Mouse (Mus musculus) kidney, postnatal 0 days (tissue): ENCODE results near the gene Gm3336. TPM values are rescaled to one million over a fixed set of nuclear protein-coding genes. Genes with fewer than 3 reads are reported as not detected.

Experiments used
- ATAC-seq: fragments of 200-750 bp; cut with Nextera tagmentation; replicated peaks from 2 replicates; pipeline ENCODE4 v1.8.0; 2017; ENCODE audit warnings: low read depth, moderate number of reproducible peaks, moderate TSS enrichment, moderate library complexity; ENCODE audit not compliant: low FRiP score
- DNase-seq: peaks from one replicate; pipeline ENCODE4 v3.0.0-alpha.2; 2016; ENCODE audit warnings: low spot score
- H3K27ac ChIP-seq: fragments of 300-500 bp; sonication (generic); 2 replicates; pipeline ENCODE4 v1.5.1; 2014; ENCODE audit warnings: mild to moderate bottlenecking
- H3K27me3 ChIP-seq: fragments of 300-500 bp; sonication (generic); 2 replicates; pipeline ENCODE4 v1.6.1; 2014; ENCODE audit warnings: low read length, mixed read lengths; ENCODE audit not compliant: insufficient read depth
- H3K36me3 ChIP-seq: fragments of 300-500 bp; sonication (generic); 2 replicates; pipeline ENCODE4 v1.6.1; 2014; ENCODE audit warnings: low read length, mixed read lengths; ENCODE audit not compliant: insufficient read depth
- H3K4me1 ChIP-seq: fragments of 300-500 bp; sonication (generic); replicated peaks from 2 replicates; pipeline ENCODE4 v1.6.1; 2014; ENCODE audit warnings: antibody characterized with exemption, low read length, mixed read lengths; ENCODE audit not compliant: insufficient read depth
- H3K4me2 ChIP-seq: fragments of 300-500 bp; sonication (generic); 2 replicates; pipeline ENCODE4 v1.6.1; 2014; ENCODE audit warnings: mild to moderate bottlenecking, low read length, moderate library complexity, mixed read lengths
- H3K4me3 ChIP-seq: fragments of 300-500 bp; sonication (generic); replicated peaks from 2 replicates; pipeline ENCODE4 v1.5.1; 2014; ENCODE audit warnings: low read depth, low read length
- H3K9ac ChIP-seq: fragments of 300-500 bp; sonication (generic); 2 replicates; pipeline ENCODE4 v1.6.1; 2014; ENCODE audit warnings: low read depth, low read length
- H3K9me3 ChIP-seq: fragments of 300-500 bp; sonication (generic); replicated peaks from 2 replicates; pipeline ENCODE4 v1.6.1; 2016; ENCODE audit warnings: low read length, inconsistent platforms, mixed read lengths
- CTCF ChIP-seq: IDR thresholded peaks from 2 replicates; pipeline ENCODE4 v1.5.1; 2016; ENCODE audit warnings: antibody characterized with exemption, low read depth, mild to moderate bottlenecking, moderate library complexity
- WGBS: fragments of 180-500 bp; shearing (Covaris S2); extraction: QIAGEN DNeasy Blood & Tissue Kit; methylation state at CpG from one replicate; pipeline ENCODE4 v1.1.7; 2014; 5-methylcytosine and 5-hydroxymethylcytosine counted together
- polyA plus RNA-seq: library from polyadenylated mRNA; unstranded; fragments of >200 nt; fragmentation: Nextera tagmentation; extraction: Ambion mirVana; gene quantifications from 2 replicates; pipeline ENCODE4 v1.2.1, GENCODE M21; 2015

Gm3336 gene
- polyA plus RNA-seq, 1 experiment from 2014 or later, result 0.74 TPM

DNA sequence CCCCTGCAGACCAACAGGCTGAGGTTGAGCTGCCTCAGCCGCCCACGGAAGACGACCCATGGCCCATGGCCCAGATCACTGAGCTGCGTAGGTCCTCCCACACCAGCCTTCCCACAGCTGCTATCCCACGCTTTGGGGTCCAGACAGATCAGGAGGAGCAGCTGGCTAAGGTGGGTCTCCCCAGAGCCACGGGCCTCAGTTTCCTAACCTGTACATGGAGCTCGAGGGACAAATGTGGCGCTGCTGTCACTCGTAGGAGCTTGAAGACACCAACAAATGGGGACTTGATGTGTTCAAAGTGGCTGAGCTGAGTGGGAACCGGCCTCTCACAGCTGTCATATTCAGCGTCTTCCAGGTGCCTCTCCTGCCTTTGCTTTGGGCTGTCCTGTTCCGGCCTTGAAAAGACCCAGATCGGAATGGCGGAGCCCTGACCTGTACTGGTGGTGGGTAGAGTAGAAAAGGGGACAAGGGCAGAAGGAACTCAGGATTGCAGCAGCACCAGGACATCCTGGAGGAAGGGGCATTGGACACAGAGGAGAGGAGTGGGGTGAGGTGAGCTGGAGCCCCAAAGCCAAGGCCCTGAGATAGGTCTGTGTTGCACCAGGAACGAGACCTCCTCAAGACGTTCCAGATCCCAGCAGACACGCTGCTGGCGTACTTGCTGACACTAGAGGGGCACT is 29.0 kb downstream of the Gm3336 start:
- Histone ChIP-seq H3K4me1 (peaks cover 22% of the 10 kb centered on the region; the same call in 1 of the 2 replicates), H3K9me3 (no peaks in the 10 kb centered on the region), H3K4me3 (no peak overlapping the region), H3K4me2 (no peak overlapping the region), H3K27ac (no peak overlapping the region), H3K9ac (no peak overlapping the region), H3K36me3 (no peaks in the 10 kb centered on the region), H3K27me3 (0 out of 2 replicates have a peak, but pooled peaks cover 6% of the 10 kb centered on the region)
- WGBS, result 72% methylated on average over 18 of the region's 18 CpGs
- DNase-seq, result no peak
- no peak for ATAC-seq
- TF ChIP-seq CTCF, result no peak

GRCm38 (mm10) chr8:70748246-70749096 is 30.1 kb downstream of the Gm3336 start:
- no peak for TF ChIP-seq CTCF
- Histone ChIP-seq H3K36me3 (no peaks in the 10 kb centered on the region), H3K27ac (no peak overlapping the region), H3K4me1 (peaks cover 25% of the 10 kb centered on the region; the same call in 1 of the 2 replicates), H3K9ac (no peak overlapping the region), H3K4me3 (no peak overlapping the region), H3K4me2 (no peak overlapping the region), H3K27me3 (0 out of 2 replicates have a peak, but pooled peaks cover 3% of the 10 kb centered on the region), H3K9me3 (no peaks in the 10 kb centered on the region)
- DNase-seq (no peak), ATAC-seq (no peak)
- WGBS, result 87% methylated on average over 23 of the region's 23 CpGs

GRCm38 (mm10) chr8:70749097-70749674 is 30.8 kb downstream of the Gm3336 start:
- Histone ChIP-seq H3K36me3 (no peaks in the 10 kb centered on the region), H3K27ac (no peak overlapping the region), H3K27me3 (no peaks in the 10 kb centered on the region), H3K4me3 (no peak overlapping the region), H3K4me2 (no peak overlapping the region), H3K4me1 (peaks cover 22% of the 10 kb centered on the region), H3K9me3 (no peaks in the 10 kb centered on the region), H3K9ac (no peak overlapping the region)
- 84% methylated on average over 19 of the region's 19 CpGs for WGBS
- DNase-seq (no peak), ATAC-seq (no peak)
- no peak for TF ChIP-seq CTCF

GRCm38 (mm10) chr8:70750128-70750680 is 31.9 kb downstream of the Gm3336 start:
- ATAC-seq, result no peak
- H3K4me1 ChIP-seq, result peaks cover 19% of the 10 kb centered on the region
- 79% methylated on average over 13 of the region's 13 CpGs for WGBS
- H3K4me2 ChIP-seq, result no peak overlapping the region
- no peak overlapping the region for H3K9ac ChIP-seq
- no peaks in the 10 kb centered on the region for H3K27me3 ChIP-seq
- no peak for TF ChIP-seq CTCF
- no peak overlapping the region for H3K27ac ChIP-seq
- H3K4me3 ChIP-seq, result no peak overlapping the region
- DNase-seq, result no peak
- H3K36me3 ChIP-seq, result no peaks in the 10 kb centered on the region
- no peaks in the 10 kb centered on the region for H3K9me3 ChIP-seq

DNA sequence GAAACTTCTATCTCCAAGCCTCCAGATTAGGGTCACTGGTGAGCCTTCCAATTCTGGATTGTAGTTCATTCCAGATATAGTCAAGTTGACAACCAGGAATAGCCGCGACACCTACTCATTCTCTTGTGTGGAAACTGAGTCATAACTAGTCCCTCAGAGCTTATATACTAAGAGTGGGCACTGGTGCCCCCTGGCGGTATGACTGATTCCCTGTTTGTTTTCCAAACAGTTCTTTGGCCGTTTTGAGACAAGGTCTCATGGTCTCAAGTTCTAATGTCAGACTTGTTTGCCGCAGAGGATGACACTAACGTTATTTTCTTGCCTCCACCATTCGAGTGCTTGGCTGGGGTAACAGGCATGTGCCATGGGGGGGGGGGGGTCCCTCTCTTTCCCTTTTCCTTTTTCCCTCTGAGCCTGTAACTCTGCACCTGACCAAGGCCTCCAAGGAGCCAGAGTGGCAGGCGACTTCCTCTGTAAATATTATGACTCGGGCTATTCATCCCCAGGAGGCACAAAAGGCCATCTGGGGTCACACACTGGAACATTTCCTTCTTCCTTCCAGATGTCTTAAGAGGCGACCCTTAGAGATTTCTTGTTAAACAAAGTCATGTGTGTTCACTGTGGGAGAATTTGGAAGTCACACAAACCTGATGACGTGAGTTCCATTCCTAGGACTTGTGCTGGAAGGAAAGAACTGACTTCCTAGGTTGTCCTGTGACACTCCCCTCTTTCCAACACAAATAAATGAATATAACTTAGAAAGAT is 33.8 kb downstream of the Gm3336 start:
- H3K9ac ChIP-seq, result peak overlapping the region; percentile 41; the same call in 1 of the 2 replicates
- H3K9me3 ChIP-seq, result no peaks in the 10 kb centered on the region
- 22% methylated on average over 11 of the region's 11 CpGs for WGBS
- H3K36me3 ChIP-seq, result 0 out of 2 replicates have a peak, but pooled peaks cover 6% of the 10 kb centered on the region
- peak overlapping the region; percentile 44; the same call in 1 of the 2 replicates for H3K4me2 ChIP-seq
- H3K27me3 ChIP-seq, result no peaks in the 10 kb centered on the region
- no peak overlapping the region for H3K4me3 ChIP-seq
- peak overlapping the region; percentile 90 for H3K27ac ChIP-seq
- ATAC-seq, result no peak
- peak; percentile 80 for TF ChIP-seq CTCF
- DNase-seq, result peak; percentile 84
- peaks cover 23% of the 10 kb centered on the region for H3K4me1 ChIP-seq
